Mouse (Mus musculus) intestine, embryonic 14.5 days (tissue): Measurements from ENCODE around the gene 1700028P14Rik. TPM values are rescaled to one million over a fixed set of nuclear protein-coding genes. Genes with fewer than 3 reads are reported as not detected.

Source experiments
- ATAC-seq: fragments of 200-750 bp; cut with Nextera tagmentation; replicated peaks from 2 replicates; pipeline ENCODE4 v1.8.0; 2017; ENCODE audit warnings: low read depth, moderate number of reproducible peaks, moderate TSS enrichment, moderate library complexity; ENCODE audit not compliant: low FRiP score, low TSS enrichment
- DNase-seq: peaks from one replicate; pipeline ENCODE4 v3.0.0-alpha.2; 2018; ENCODE audit warnings: low spot score
- H3K27ac ChIP-seq: fragments of 300-500 bp; sonication (generic); 2 replicates; pipeline ENCODE4 v1.5.1; 2014; ENCODE audit warnings: low read depth, mild to moderate bottlenecking, control low read depth
- H3K27me3 ChIP-seq: fragments of 300-500 bp; sonication (generic); replicated peaks from 2 replicates; pipeline ENCODE4 v1.6.1; 2014; ENCODE audit warnings: low read length, control low read depth; ENCODE audit not compliant: control insufficient read depth, insufficient read depth
- H3K36me3 ChIP-seq: fragments of 300-500 bp; sonication (generic); 2 replicates; pipeline ENCODE4 v1.6.1; 2014; ENCODE audit warnings: low read length, control low read depth; ENCODE audit not compliant: control insufficient read depth, insufficient read depth
- H3K4me1 ChIP-seq: fragments of 300-500 bp; sonication (generic); replicated peaks from 2 replicates; pipeline ENCODE4 v1.6.1; 2014; ENCODE audit warnings: low read length, control low read depth, mixed read lengths; ENCODE audit not compliant: control insufficient read depth, insufficient read depth
- H3K4me2 ChIP-seq: fragments of 300-500 bp; sonication (generic); 2 replicates; pipeline ENCODE4 v1.6.1; 2014; ENCODE audit warnings: low read length
- H3K4me3 ChIP-seq: fragments of 300-500 bp; sonication (generic); 2 replicates; pipeline ENCODE4 v1.5.1; 2014; ENCODE audit warnings: low read depth, low read length, control low read depth, mixed read lengths
- H3K9ac ChIP-seq: fragments of 300-500 bp; sonication (generic); 2 replicates; pipeline ENCODE4 v1.6.1; 2014; ENCODE audit warnings: mild to moderate bottlenecking, low read length
- H3K9me3 ChIP-seq: fragments of 300-500 bp; sonication (generic); 2 replicates; pipeline ENCODE4 v1.6.1; 2016; ENCODE audit warnings: low read length, control low read depth; ENCODE audit not compliant: control insufficient read depth
- WGBS: fragments of 180-500 bp; shearing (Covaris S2); extraction: QIAGEN DNeasy Blood & Tissue Kit; methylation state at CpG from one replicate; pipeline ENCODE4 v1.1.7; 2014; 5-methylcytosine and 5-hydroxymethylcytosine counted together
- polyA plus RNA-seq: library from polyadenylated mRNA; unstranded; fragments of >200 nt; fragmentation: Nextera tagmentation; extraction: Ambion mirVana; gene quantifications from 2 replicates; pipeline ENCODE4 v1.2.1, GENCODE M21; 2014

The 1700028P14Rik gene
- polyA plus RNA-seq, 1 experiment from 2014 or later = not detected

DNA sequence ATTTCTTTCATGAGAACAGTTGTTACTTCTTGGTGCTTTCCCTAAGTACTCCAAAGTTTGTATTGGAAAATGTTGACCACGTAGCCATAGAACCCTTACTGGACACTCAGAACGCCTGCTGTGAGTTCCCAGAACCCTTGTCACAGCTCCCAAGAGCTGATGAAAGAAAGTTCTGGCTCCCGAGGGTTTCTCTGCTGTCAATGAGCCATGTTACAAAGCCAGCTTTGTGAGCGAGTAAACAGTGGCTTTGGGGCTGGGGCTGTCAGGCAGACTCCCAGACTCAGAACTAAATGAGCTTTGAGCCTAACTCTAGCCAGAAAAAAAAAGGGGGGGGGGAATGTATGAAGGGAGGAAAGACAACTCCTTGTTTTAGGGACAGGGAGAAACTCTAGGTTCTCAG lies 120.7 kb downstream of the 1700028P14Rik start:
- Histone ChIP-seq H3K36me3 (no peaks in the 10 kb centered on the region), H3K27me3 (no peaks in the 10 kb centered on the region), H3K9ac (no peak overlapping the region), H3K27ac (no peak overlapping the region), H3K4me2 (no peak overlapping the region), H3K4me1 (no peaks in the 10 kb centered on the region), H3K4me3 (no peak overlapping the region), H3K9me3 (no peaks in the 10 kb centered on the region)
- DNase-seq (no peak), ATAC-seq (no peak)
- 58% methylated on average over 4 of the region's 4 CpGs for WGBS

DNA sequence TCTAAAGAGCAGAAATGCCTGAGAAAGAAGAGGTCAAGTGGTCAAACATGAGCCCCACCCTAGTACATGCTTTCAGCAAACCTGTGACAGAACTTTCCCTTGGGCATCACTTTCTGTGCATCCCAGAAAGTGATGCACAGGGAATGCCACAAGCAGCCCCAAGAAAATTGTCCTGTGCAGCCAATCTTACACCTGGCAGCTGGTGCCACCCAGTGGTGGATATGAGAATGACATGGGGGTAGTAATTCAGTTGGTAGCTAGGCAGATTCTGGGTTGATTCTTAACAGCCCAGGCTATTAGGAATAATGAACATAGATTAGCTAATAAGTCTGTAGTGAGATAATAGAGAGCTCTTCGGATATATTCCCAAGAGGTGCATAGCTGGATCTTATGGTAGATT lies 128.9 kb downstream of the 1700028P14Rik start:
- Histone ChIP-seq H3K9me3 (0 out of 2 replicates have a peak, but pooled peaks cover 3% of the 10 kb centered on the region), H3K27me3 (no peaks in the 10 kb centered on the region), H3K4me3 (no peak overlapping the region), H3K9ac (no peak overlapping the region), H3K27ac (no peak overlapping the region), H3K4me1 (no peaks in the 10 kb centered on the region), H3K36me3 (no peaks in the 10 kb centered on the region), H3K4me2 (no peak overlapping the region)
- ATAC-seq (no peak), DNase-seq (peak; percentile 89)
- WGBS = 11% methylated on average over 1 of the region's 1 CpGs

DNA sequence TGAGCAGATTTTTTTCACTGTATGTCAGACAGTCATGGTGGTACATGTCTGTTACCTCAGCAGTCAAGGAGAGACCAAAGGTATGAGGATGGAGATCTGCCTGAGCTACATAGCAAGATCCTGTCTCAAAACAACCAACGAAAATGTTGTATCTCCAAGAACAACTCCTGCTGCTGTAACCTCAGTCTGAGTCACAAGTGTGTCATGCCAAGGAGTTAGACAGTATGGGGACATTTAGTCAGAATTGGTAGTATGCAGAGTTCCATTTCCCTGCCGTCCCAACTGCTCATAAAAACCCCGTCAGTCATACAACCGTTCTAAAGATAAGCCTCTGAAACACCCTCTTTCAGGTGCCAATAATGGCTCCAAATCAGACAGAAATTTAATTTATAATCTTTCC lies 130.8 kb downstream of the 1700028P14Rik start:
- H3K4me2 ChIP-seq = no peak overlapping the region
- no peak overlapping the region for H3K9ac ChIP-seq

DNA sequence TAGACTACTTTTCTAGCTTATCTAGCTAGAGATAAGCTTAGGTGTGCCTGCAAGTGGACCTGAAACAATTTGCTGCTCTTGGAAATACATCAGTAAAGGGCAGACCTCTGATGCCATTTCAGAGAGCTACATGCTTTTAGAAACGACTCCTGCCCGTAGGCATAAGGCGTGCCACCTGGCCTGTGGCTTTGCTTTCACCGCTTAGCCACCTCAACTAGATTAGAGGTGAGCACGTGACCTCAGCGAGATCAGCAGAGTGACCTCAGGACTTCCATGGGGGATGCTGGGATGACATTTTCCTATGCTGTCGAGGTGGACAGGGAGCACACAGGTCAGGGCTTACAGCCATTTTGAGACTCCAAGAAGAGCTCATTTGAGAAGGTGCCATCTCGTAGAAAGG lies 131.5 kb downstream of the 1700028P14Rik start:
- DNase-seq (no peak), ATAC-seq (no peak)
- H3K9me3 ChIP-seq = no peaks in the 10 kb centered on the region
- H3K4me3 ChIP-seq = no peak overlapping the region
- H3K36me3 ChIP-seq = no peaks in the 10 kb centered on the region
- no peak overlapping the region for H3K27ac ChIP-seq
- no peak overlapping the region for H3K9ac ChIP-seq
- no peak overlapping the region for H3K4me2 ChIP-seq
- no peaks in the 10 kb centered on the region for H3K27me3 ChIP-seq
- H3K4me1 ChIP-seq = no peaks in the 10 kb centered on the region
- 90% methylated on average over 8 of the region's 8 CpGs for WGBS

More for the DNA sequence above, 130.8 kb downstream of the 1700028P14Rik start:
- Histone ChIP-seq H3K4me1 (no peaks in the 10 kb centered on the region), H3K36me3 (no peaks in the 10 kb centered on the region), H3K9me3 (0 out of 2 replicates have a peak, but pooled peaks cover 3% of the 10 kb centered on the region), H3K27ac (no peak overlapping the region), H3K27me3 (no peaks in the 10 kb centered on the region), H3K4me3 (no peak overlapping the region)
- ATAC-seq (no peak), DNase-seq (no peak)
- 85% methylated on average over 4 of the region's 4 CpGs for WGBS

DNA sequence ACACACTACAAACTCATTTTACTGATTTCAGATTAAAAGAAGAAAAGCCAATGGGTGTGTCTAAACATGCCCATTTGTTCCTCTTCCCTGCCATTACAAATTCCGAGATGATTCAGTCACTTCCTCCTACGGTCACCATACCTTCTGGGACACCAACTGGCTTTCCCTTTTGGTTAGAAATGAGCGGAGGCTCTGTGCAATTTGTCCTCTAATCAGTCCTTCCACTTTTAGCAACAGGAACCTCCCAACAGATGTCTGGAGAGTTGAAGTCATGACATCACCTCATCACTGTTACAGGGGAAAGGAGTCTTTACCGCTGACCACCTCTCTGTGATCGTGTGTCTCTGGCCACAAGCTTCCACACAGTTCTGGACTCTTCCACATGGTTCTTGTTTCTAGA lies 132.0 kb downstream of the 1700028P14Rik start:
- Histone ChIP-seq H3K9ac (no peak overlapping the region), H3K4me2 (no peak overlapping the region), H3K4me3 (no peak overlapping the region), H3K9me3 (no peaks in the 10 kb centered on the region), H3K4me1 (no peaks in the 10 kb centered on the region), H3K27ac (no peak overlapping the region), H3K36me3 (no peaks in the 10 kb centered on the region), H3K27me3 (no peaks in the 10 kb centered on the region)
- ATAC-seq (no peak), DNase-seq (no peak)
- 65% methylated on average over 5 of the region's 5 CpGs for WGBS

DNA sequence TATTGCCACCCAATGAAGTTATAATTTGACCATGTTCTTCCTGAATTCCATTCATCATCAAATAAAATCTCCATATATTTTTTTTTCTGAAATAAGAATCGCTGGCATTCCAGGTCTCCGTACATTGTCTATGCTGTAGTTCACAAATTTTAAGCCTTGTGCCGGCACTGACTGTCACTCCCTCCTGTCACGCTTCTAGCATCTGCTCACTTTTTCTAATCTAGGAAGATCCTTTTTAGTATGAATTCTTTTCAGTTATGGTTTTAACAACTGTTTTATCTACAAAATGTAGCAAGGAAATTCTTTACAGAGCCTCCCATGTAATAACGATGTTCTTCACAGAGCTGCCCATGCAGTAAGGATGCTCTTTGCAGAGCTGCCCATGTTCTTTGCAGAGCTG lies 134.1 kb downstream of the 1700028P14Rik start:
- ATAC-seq (no peak), DNase-seq (no peak)
- H3K27ac ChIP-seq = no peak overlapping the region
- H3K27me3 ChIP-seq = no peaks in the 10 kb centered on the region
- no peaks in the 10 kb centered on the region for H3K9me3 ChIP-seq
- WGBS = 91% methylated on average over 5 of the region's 5 CpGs
- no peak overlapping the region for H3K9ac ChIP-seq
- H3K4me3 ChIP-seq = no peak overlapping the region
- no peak overlapping the region for H3K4me2 ChIP-seq
- H3K4me1 ChIP-seq = no peaks in the 10 kb centered on the region
- no peaks in the 10 kb centered on the region for H3K36me3 ChIP-seq

DNA sequence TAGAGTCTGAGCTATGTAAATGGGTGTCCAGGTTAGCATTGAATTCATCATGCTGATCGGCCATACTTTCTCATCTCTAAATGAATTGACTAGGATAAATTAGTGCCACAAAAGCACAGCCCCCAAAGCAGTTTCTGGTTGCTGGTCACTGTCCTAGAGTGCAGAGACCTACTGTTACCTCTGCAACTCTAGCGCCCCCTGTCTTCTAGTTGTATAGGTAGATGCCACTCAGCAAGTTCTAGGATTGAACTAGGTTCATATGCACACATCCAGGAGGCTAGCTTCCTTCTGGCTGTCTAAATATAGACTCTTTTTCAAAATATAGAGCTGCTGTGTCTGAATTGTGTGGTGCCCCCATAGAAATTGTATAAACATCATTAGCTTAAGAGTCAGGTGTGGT lies 141.3 kb downstream of the 1700028P14Rik start:
- ATAC-seq (no peak), DNase-seq (no peak)
- Histone ChIP-seq H3K27me3 (no peaks in the 10 kb centered on the region), H3K27ac (no peak overlapping the region), H3K4me1 (peaks cover 5% of the 10 kb centered on the region; the same call in 1 of the 2 replicates), H3K36me3 (no peaks in the 10 kb centered on the region), H3K9me3 (no peaks in the 10 kb centered on the region), H3K9ac (no peak overlapping the region), H3K4me3 (no peak overlapping the region), H3K4me2 (no peak overlapping the region)
- 43% methylated on average over 2 of the region's 2 CpGs for WGBS

Other genes starting within 250 kb of the 1700028P14Rik start
- gene Mamdc2, start 204.4 kb downstream of the 1700028P14Rik start, polyA plus RNA-seq = 2.7 and 3.6 TPM in 2 replicates
- gene Ptar1, start 34.6 kb upstream of the 1700028P14Rik start, polyA plus RNA-seq = 6.7 and 8.5 TPM in 2 replicates
- gene Apba1, start 106.1 kb upstream of the 1700028P14Rik start, polyA plus RNA-seq = 0.77 and 0.89 TPM in 2 replicates